Mouse (Mus musculus) heart, postnatal 36 days (tissue): ENCODE results near the gene Jph2. TPM values are rescaled to one million over a fixed set of nuclear protein-coding genes. Genes with fewer than 3 reads are reported as not detected.
"Not testable (repeated sequence)": the region's sequence is repeated elsewhere in the genome, so short reads cannot be mapped to it uniquely, and the experiment has no call there.

Experiments
- DNase-seq, 2 experiments: peaks; one replicate each; pipeline ENCODE4 v3.0.0; 2021 to 2022
- intact Hi-C: fragments of 180-260 bp; cut with DNase I; formaldehyde crosslinking; loops from one replicate; pipeline ENCODE4 v1.15.1; 2025
- total RNA-seq, 2 experiments: library from RNA; stranded (reverse); gene quantifications; 2 replicates each; pipeline ENCODE4 v1.2.3; 2021

The Jph2 gene
- total RNA-seq, 2 experiments from 2014 or later = 323 to 334 TPM

DNA sequence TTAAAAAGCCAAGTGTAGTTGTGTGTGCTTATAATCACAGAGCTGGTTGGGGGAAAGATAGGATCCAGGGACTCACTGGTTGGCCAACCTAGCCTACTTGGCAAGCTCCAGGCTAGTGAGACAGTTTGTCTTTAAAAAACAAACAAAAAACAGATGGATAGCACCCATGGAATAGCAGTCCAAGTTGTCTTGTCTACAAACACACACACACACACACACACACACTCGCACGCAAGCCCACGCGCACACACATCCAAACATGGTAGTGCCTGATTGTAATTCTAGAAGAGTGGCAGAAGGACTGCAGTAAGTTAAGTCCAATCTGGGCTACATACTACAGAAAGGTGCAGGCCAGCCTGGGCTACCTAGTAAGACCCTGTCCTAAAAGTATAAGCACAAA lies 14.6 kb upstream of the Jph2 start:
- intact Hi-C loops = no loop called here
- no peak for DNase-seq

DNA sequence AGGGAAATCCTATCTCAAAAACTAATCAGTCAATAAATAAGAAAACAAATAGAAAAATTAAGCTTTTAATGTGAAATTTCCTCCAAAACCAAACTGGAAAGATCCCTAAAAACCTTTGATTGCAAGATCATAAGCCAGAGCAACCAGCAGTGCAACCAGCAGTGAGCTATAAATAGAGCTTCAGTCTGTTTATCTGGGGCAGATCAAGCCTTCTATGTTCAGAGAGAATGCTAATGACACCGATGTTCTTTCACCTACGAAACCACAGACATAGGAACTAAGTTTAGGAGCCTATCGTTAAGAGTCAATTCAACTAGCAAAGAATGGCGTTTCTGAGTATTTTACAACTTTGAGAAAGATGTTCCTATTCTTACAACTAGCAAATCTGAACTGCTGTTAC lies 14.0 kb upstream of the Jph2 start:
- DNase-seq = no peak
- intact Hi-C loops = no loop called here

DNA sequence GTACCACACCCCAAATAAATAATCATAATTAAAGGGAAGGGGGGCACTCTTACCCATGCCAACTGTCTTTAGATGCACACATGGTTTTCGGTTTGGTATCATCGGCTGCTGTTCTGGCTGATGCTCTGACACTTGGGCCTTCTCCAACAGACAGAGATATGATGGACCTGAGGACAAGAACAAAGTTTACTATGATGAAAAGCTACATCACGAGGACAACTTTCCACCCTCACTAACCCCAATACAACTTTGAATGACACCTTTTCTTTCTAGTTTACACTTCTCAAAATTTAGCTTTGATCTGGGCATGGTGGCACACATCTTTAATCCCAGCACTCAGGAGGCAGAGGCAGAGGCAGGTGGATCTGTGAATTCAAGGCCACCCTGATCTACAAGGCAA lies 13.6 kb upstream of the Jph2 start:
- DNase-seq, intact Hi-C loops: not testable (repeated sequence)

DNA sequence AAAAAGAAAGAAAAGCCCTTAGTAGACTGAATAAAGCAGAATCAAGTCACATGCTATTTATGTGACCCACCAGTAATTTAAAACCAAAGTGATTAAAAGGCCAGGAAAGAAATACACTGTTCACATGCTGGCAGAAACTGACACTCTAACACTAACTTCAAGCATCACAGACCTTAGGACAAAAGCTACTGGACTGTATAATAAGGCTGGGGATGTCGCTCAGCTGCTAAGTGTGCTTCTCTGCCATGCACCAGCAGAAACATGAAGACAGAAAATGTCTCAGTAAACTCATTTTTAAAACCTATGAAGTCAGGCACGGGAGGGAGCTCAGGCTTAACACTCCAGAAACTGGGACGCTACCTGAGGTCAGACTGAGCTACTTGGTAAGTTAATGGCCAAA lies 12.4 kb upstream of the Jph2 start:
- DNase-seq = no peak
- intact Hi-C loops = no loop called here

DNA sequence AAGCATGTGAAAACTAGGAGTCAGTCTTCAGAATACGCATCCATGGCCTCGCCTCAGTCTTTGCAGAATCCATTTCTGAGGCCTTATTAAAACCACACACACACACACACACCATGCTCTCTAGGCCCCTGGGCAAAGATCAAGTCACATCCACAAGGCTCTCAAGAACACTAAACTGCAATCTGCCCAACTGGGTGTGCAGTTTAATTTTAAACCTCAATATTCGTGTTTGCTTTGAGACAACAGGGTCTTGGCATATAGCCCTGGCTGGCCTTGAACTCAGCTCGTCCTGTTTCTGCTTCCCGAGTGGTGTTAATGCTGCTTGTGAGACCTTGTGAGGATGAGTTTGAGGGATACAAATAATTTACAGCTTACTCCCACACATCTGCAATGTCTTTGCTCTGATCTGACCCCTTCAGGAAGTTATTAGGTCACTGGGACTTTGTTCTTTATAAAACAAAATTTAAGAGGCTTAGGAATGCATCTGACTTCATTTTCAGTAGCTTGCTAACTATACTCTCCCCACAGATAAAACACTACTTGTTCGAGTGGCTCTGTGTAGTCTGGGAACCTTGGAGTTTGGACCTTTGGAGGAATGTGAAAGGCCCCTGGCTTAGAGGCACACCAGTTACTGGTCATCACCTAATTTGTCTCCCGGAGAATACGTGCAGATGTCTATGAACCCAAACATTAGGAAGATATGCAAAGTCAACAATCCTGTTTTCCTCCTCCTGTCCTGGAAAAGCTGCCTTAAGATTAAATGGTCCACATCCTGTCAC lies 6.4 kb upstream of the Jph2 start:
- intact Hi-C loops = loop anchor here (5.0 kb wide), 4 partner anchors 117 to 482 kb away; no protein-coding TSS in a partner anchor
- no peak for DNase-seq

DNA sequence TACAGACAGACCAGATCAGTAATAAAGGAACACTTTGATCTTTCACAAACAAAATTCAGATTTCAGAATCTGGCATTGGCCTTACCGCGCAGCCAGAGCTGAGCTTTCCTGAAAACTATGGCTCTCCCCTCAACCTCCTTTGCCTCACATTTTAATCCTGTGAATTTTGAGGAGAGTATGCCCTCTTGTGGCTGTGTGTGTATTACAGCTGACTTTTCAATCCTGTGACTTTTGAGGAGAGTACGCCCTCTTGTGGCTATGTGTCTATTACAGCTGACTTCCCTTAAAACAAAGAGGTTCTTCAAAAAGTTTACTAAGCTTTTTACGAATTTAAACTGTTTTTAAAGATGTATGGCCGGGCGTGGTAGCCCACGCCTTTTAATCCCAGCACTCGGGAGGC lies 3.4 kb upstream of the Jph2 start:
- DNase-seq = peak; percentile 82 to 88
- intact Hi-C loops = loop anchor here (1.0 to 5.0 kb wide), 5 partner anchors 61 to 479 kb away; no protein-coding TSS in a partner anchor

DNA sequence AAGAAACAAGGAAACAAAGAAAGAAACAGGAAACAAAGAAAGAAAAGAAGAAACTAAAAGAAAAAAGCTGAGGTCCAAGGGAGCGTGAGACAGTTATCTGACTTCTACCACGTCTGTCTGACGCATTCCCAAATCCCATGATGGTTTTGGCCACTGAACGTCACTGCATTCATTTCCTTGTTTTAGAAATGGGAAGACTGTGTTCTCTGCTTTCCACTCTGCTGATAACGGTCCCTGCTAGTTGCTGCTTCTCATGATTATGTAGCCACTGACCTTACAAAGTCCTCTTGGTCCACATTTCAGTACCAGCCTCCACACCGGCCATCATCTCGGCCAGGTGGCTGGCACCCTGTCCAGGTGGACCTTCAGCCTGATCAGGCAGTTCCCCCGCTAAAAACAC lies 1.4 kb upstream of the Jph2 start:
- intact Hi-C loops = loop anchor here (5.0 kb wide), 1 partner anchor 37 kb away; no protein-coding TSS in a partner anchor
- DNase-seq = no peak

DNA sequence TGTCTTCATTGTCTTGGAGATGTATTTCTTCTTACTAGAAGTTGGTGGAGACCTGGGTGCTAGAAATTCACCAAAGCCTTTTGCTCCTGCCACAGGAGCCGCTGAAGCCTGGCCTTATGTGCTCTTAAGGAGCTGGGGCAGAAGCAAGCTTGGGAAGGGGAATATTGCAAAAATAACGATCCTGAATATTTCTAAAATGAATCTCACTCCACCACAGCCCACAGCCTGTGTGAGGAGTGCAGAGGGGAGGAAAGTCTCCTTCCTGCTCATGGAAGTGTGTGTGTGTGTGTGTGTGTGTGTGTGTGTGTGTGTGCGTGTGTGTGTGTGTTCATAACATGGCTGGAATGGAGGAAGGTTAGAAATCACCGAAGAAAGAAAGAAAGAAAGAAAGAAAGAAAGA lies 977 bp upstream of the Jph2 start:
- intact Hi-C loops = loop anchor here (5.0 kb wide), 1 partner anchor 36 kb away; no protein-coding TSS in a partner anchor

DNA sequence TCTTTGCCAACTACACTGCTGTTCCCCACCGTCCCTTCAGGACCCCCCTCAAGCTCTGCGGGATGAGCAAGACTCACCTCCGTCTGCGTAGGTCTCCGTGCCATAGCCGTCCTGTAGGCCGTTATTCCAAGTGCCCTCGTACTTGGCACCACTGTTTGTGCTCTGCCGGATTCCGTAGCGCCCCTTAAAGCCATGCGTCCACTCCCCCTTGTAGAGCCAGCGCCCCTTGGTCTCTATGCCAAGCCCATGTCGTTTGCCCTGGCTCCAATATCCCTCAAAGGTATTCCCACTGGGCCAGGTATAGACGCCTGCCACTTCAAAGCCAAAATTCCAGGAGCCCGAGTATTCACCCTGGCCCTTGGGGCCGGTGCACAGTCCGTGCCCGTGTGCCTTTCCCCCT lies 722 bp downstream of the Jph2 start:
- no peak for DNase-seq
- intact Hi-C loops = loop anchor here (2.0 to 5.0 kb wide), 2 partner anchors 26 to 35 kb away; no protein-coding TSS in a partner anchor

More for the DNA sequence above, 977 bp upstream of the Jph2 start:
- no peak for DNase-seq

DNA sequence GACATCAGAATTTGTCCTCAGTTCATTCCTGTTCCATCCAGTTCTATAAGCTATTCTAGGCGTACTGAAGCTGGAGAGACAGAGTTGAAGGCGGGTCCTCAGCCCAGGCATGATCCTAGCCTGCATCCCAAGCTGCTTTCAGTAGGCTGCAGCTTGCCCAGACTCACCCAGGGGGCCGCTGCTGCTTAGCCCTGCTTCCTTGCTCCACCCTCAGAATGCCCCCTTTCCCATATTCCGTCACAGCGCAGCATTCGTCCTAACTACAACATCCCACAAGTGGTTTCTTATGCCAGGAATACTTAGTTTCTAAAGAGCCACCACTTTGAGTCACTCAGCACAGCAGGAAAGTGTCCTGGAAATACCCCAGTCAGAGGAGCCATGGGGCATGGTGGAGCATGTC lies 2.8 kb downstream of the Jph2 start:
- intact Hi-C loops = loop anchor here (5.0 kb wide), 1 partner anchor 33 kb away; no protein-coding TSS in a partner anchor
- no peak for DNase-seq

DNA sequence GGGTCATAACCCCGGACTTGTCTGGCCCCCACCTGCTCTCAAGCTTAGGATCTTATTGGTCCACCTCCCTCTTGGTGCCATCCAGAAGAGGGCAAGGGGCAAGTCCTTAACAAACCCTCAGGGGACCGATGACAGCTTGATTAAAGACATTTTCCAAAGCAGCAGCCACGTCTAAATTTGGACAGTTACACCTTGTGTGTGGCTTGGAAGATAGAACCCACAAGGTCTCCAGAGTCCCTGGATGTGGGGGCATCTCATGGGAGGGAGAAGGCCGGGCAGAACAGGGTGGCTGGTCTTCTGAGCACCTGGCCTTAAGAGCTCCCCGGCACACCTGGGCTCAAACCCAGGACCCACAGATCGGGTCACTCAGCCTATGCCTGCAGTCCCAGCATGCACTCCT lies 3.8 kb downstream of the Jph2 start:
- intact Hi-C loops = no loop called here
- DNase-seq = no peak

DNA sequence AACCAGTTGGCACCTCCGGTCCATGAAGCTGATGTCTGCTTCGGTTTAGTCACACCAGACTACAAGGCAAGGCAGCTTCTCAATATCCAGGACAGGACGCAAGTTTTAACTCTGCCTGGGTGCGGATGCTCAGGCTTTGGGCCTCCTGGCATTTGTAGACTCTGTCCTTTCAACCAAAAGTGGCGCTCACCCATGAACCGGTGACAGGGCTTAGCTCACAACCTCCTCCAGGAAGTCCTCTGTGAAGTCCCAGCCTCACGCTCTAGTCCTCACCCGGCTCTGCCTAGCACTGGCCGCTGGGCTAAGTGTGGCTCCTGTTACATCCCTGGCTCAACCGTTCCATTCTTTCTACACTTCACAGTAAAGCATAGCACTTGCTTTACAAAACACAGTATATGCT lies 4.6 kb downstream of the Jph2 start:
- intact Hi-C loops = no loop called here
- no peak for DNase-seq

DNA sequence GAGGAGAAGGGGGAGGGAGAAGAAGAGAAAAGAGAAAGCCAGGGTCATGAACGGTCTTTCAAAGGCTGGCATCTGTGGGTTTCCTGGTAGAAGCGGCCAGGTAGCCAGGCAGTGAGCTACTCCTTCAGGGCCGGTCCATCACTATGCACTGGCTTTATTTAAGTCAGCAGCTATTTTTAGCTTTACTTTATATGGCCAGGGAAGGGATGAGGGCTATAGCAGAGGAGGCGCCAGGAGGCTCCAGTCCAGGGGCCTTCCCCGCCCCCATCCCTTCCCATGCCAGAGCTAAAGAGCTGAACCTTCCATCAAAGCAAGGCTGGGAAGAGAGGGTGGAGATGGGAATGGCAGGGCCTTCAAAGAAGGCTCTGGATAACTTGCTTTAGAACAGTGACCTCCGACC lies 5.4 kb downstream of the Jph2 start:
- DNase-seq = peak; percentile 61 to 66
- intact Hi-C loops = no loop called here

DNA sequence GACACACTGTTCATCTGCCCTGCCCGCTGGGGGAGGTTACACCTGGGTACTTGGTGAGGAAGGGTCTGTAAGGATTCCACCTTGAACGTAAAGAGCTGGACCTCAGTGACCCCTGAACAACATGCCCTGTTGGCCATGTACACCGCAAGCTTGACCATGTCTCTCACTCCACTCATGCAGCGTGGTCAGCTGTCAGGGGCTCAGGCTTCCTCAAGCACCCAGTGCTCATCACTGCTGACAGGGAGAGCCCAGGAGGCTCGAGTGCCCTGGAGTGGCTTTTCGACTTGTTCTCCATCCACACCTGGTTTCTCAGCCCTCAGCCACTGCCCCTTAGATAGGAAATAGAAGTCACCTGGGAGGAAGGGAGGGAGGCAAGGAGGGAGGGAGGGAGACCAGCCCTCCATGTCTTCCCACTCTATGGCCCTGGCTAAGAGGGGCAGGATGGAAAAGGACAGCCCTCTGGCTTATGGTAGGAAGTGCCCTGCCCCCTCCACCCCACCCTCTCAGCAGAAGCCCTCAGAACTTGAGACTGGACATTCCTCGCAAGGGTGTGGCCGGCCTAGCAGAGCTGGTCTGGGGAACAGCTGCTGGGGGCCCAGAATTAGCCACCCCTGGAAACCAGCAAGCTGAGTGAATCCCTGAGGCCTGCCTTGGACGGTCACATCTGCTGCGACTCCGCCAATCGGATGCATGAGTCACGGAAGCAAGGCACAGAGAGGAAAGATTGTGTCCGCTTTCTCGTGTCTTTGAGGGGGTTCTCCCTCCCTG lies 11.2 kb downstream of the Jph2 start:
- peak in 1 of 2 experiments; percentile 51 for DNase-seq

DNA sequence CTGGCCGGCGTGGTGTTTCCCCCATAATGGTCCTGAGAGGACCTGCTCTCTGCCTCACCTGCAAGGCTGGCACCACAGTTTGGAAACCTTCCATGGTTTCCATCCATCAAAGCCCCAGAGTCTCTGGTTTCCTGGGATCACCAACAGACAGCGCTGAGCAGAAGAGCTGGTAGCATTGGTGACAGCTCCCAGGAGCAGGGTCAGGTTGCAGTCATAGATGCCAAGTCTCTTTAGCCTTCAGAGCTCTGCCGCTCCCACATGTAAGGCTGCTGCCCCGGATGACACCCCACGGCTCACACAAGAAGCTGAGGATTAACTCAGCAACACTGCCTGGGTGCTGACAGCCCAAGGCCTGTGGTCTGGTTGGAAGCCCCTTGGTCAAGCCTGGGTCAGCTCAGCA lies 12.7 kb downstream of the Jph2 start:
- DNase-seq = no peak
- intact Hi-C loops = no loop called here

More for the DNA sequence above, 11.2 kb downstream of the Jph2 start:
- intact Hi-C loops = no loop called here

DNA sequence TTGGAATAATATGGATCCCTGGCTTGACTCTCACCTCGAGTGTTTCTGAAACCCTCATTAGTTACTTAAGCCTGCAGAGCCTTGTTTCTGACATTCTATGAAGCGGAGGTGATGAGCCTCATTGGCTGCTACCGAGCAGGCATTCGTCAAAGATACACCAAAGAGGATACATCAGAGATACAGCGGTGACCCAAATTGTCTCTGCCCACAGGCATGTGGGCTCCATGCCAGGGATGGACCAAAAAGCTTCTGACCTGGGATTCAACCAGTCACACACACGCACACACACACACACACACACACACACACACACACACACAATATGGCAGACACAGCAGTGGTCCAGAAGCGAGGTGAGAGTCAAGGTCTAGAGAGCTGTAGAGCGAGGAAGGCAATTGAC lies 16.5 kb downstream of the Jph2 start:
- intact Hi-C loops = no loop called here
- DNase-seq = no peak

DNA sequence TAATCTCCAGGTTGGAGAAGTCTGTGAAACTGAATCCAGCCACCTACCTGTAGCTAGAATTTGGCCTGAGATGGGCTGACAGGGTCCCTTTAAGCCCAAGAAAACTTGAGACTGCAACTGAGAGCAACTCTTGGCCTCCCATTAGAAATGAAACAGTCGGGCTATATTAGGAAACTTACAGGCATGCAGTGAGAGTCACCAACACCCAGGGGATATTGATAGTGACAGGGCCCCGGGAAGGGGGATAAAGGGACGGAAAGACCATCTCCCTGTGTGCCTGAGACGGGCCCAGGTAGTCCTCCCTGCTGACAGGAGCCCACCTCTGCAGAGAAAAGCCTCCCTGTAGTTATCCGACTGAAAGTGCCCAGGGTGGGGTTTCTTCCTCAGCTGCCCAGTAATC lies 18.4 kb downstream of the Jph2 start:
- intact Hi-C loops = no loop called here
- DNase-seq = no peak

DNA sequence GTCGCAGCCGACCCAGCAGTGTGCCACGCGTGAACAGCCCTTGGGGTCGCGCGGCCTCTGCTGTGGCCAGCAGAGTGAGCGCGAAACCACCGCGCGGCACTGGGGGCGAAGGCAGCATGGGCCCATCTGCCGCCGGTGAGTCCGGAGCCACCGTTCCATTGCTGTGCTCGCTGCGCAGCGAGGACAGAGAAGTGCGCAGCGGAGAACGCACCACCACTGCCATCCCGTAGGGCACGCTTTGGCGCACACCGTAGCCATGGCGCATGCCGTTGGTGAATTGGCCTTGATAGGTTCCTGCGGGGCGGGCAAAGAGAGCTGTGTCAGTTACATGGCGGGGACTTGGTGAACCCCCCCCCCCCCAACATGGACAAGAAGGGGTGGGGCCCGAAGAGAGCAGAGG lies 21.7 kb downstream of the Jph2 start:
- DNase-seq = no peak
- intact Hi-C loops = no loop called here

DNA sequence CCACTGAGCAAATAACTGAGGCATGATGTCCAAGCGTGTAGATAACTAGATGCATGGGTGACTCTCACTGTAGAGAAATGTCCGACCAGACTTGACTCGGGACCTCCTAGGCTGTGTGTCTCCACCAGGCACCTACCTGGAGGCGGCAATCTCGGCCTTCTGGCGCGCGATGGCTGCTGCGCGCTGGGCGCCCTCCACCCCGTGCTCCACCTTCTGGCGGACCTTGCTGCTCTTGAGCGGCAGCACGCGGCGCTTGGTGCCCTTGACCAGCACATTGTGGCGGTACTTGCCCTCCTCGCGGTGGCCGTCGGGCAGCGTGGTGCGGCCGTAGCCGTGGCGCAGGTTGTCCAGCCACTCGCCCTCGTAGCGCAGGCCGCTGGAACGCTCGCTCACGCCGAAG lies 22.3 kb downstream of the Jph2 start:
- no peak for DNase-seq
- intact Hi-C loops = no loop called here

DNA sequence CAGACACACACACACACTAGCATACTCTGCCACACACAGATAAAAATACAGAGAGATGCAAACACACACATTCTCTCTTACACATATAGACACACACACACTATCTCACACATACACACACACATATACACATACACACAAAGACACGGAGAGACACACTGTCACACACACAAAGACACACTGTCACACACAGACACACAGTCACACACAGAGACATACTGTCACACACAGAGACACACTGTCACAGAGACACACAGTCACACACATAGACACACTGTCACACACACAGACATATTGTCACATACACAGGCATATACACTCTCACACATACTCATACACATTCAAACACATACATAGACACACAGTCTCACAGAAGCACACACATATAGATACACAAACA lies 25.2 kb downstream of the Jph2 start:
- intact Hi-C loops = no loop called here
- DNase-seq = no peak

DNA sequence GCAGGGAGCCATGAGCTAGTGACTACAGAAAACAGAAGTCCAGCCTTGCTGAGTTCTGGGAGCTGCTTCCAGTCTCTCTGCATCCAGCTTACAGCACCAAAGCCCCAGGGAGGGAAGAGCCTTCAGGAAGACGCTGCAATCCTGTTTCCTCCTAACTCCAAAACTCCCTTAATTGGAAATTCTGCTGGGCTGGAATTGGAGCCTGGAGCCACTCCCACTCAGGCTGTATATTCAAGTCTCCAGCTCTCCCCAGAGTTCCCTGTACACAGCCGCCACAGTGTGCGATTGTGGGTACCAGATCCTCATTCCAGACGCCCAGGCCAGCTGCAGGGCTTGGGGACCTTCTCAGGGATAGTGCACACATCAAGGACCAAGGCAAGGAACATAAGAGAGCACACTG lies 27.6 kb downstream of the Jph2 start:
- no peak for DNase-seq
- intact Hi-C loops = loop anchor here (2.0 kb wide), 1 partner anchor 27 kb away; the partner anchor contains the start of gene Jph2
